8 mouse cellular contexts compared by ENCODE assay signal in the genomic region with DNA sequence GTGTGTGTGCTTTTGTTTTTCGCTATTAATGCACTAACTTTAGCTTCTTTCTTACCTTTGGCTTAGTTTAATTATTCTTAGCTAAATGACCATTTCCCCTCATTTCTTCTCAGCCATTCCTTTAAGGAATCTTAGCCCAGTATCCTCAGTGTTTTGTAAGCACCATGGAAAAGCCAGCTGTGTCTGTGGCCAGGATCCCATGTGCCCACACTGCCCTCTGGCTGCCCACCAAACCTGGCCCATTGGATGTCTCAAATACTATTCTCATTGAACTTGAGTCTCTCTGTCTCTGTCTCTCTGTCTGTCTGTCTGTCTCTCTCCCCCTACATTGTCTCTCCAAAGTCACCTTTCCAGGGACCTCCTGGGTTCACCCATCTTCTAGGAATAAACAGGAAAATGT.
DNase-seq lines count a peak whose midpoint lies in the region; ATAC-seq and TF ChIP-seq lines count a peak whose summit lies in the region.

No protein-coding gene starts in this region.

- H3K4me2 ChIP-seq in liver, embryonic 11.5 days = no peak overlapping the region
- H3K4me2 ChIP-seq in lung, embryonic 14.5 days = no peak overlapping the region

- no peak for TF ChIP-seq POLR2A in liver, adult 2 months (IDR thresholded peaks at IDR 0.05; ENCODE audit: extremely low read depth, insufficient read depth, low read length)

- H3K27ac ChIP-seq in liver, adult 2 months (replicated peaks; ENCODE audit: insufficient read depth, low read depth, low read length) = no peak overlapping the region
- H3K27ac ChIP-seq in liver, embryonic 11.5 days (ENCODE audit: low read depth, low read length) = no peak overlapping the region
- 0 out of 2 replicates have a peak overlapping the region, but pooled peaks have one; percentile 16 for H3K27ac ChIP-seq in embryonic facial prominence, embryonic 10.5 days (replicated peaks)
- no peak overlapping the region for H3K27ac ChIP-seq in lung, embryonic 14.5 days (ENCODE audit: low read depth)

- TF ChIP-seq CTCF in liver, adult 2 months (IDR thresholded peaks at IDR 0.05; ENCODE audit: low read depth, low read length) = peak; percentile 88
- TF ChIP-seq CTCF in lung, embryonic 14.5 days (IDR thresholded peaks at IDR 0.05; ENCODE audit: low read depth) = peak; percentile 84

- no peak overlapping the region for H3K9ac ChIP-seq in liver, adult 2 months (ENCODE audit: low read depth, low read length)
- H3K9ac ChIP-seq in liver, embryonic 11.5 days (ENCODE audit: low read depth, low read length) = no peak overlapping the region
- no peak overlapping the region for H3K9ac ChIP-seq in lung, embryonic 14.5 days

- H3K9me3 ChIP-seq in liver, embryonic 11.5 days (ENCODE audit: control insufficient read depth, low read length) = no peaks in the 10 kb centered on the region
- no peaks in the 10 kb centered on the region for H3K9me3 ChIP-seq in embryonic facial prominence, embryonic 10.5 days
- no peaks in the 10 kb centered on the region for H3K9me3 ChIP-seq in lung, embryonic 14.5 days (ENCODE audit: low read depth, low read length)

- no peaks in the 10 kb centered on the region for H3K4me1 ChIP-seq in liver, adult 2 months (ENCODE audit: control insufficient read depth, insufficient read depth, low read length)
- H3K4me1 ChIP-seq in liver, embryonic 11.5 days (replicated peaks; ENCODE audit: control insufficient read depth, insufficient read depth, low read length) = no peaks in the 10 kb centered on the region
- peaks cover 18% of the 10 kb centered on the region; the same call in 1 of the 2 replicates for H3K4me1 ChIP-seq in embryonic facial prominence, embryonic 10.5 days
- no peaks in the 10 kb centered on the region for H3K4me1 ChIP-seq in lung, embryonic 14.5 days (ENCODE audit: insufficient read depth)

- peak; percentile 31 for DNase-seq in CD4-positive, CD25-positive, alpha-beta regulatory T cell, adult 2 months (ENCODE audit: low read depth, low spot score)
- peak; percentile 16 for DNase-seq in liver, adult 2 months (ENCODE audit: extremely low read depth, low read depth, low spot score)
- DNase-seq in liver, embryonic 11.5 days (ENCODE audit: low spot score) = no peak
- DNase-seq in embryonic facial prominence, embryonic 10.5 days (ENCODE audit: low spot score) = no peak
- DNase-seq in lung, embryonic 14.5 days = peak; percentile 77
- no peak for DNase-seq in cerebellum, adult 8-10 months

- H3K27me3 ChIP-seq in liver, adult 2 months (ENCODE audit: control insufficient read depth, insufficient read depth, low read length) = no peaks in the 10 kb centered on the region
- H3K27me3 ChIP-seq in liver, embryonic 11.5 days (replicated peaks; ENCODE audit: control insufficient read depth, insufficient read depth, low read length) = no peaks in the 10 kb centered on the region
- H3K27me3 ChIP-seq in embryonic facial prominence, embryonic 10.5 days (replicated peaks; ENCODE audit: low read depth, poor library complexity, severe bottlenecking) = no peaks in the 10 kb centered on the region
- H3K27me3 ChIP-seq in lung, embryonic 14.5 days (ENCODE audit: insufficient read depth, low read length) = no peaks in the 10 kb centered on the region

- no peak overlapping the region for H3K4me3 ChIP-seq in liver, adult 2 months (ENCODE audit: insufficient read depth, low read depth, low read length)
- H3K4me3 ChIP-seq in liver, embryonic 11.5 days (ENCODE audit: low read depth, low read length) = no peak overlapping the region
- H3K4me3 ChIP-seq in embryonic facial prominence, embryonic 10.5 days = no peak overlapping the region
- no peak overlapping the region for H3K4me3 ChIP-seq in lung, embryonic 14.5 days (ENCODE audit: low read depth, low read length)

- H3K79me2 ChIP-seq in liver, adult 2 months (ENCODE audit: control insufficient read depth, insufficient read depth, low read length) = no peaks in the 10 kb centered on the region

- 97% methylated on average over 1 of the region's 1 CpGs for WGBS in liver, adult 2 months
- 78% methylated on average over 1 of the region's 1 CpGs for WGBS in liver, embryonic 11.5 days
- WGBS in embryonic facial prominence, embryonic 10.5 days = 83% methylated on average over 1 of the region's 1 CpGs
- WGBS in lung, embryonic 14.5 days = 89% methylated on average over 1 of the region's 1 CpGs

- ATAC-seq in CD4-positive, CD25-positive, alpha-beta regulatory T cell, adult 4 months = no peak
- no peak for ATAC-seq in liver, embryonic 11.5 days (replicated peaks; ENCODE audit: low FRiP score)
- peak; percentile 60; the same call in 1 of the 2 replicates for ATAC-seq in lung, embryonic 14.5 days (ENCODE audit: insufficient read depth)
- no peak for ATAC-seq in monocyte, adult 5-6 weeks (replicated peaks; ENCODE audit: insufficient number of reproducible peaks, low FRiP score, low TSS enrichment, poor library complexity, severe bottlenecking)

- no peaks in the 10 kb centered on the region for H3K36me3 ChIP-seq in liver, adult 2 months (ENCODE audit: control insufficient read depth, insufficient read depth, low read length)
- no peaks in the 10 kb centered on the region for H3K36me3 ChIP-seq in liver, embryonic 11.5 days (ENCODE audit: control insufficient read depth, insufficient read depth, low read length)
- no peaks in the 10 kb centered on the region for H3K36me3 ChIP-seq in embryonic facial prominence, embryonic 10.5 days (replicated peaks)
- no peaks in the 10 kb centered on the region for H3K36me3 ChIP-seq in lung, embryonic 14.5 days (ENCODE audit: insufficient read depth)

Comparison
In these comparisons a context has a peak if more than half of its experiments do, and no peak if none do; other contexts are left out.
1. DNase-seq: peak in CD4-positive, CD25-positive, alpha-beta regulatory T cell, adult 2 months (single experiment), liver, adult 2 months (single experiment) and lung, embryonic 14.5 days (single experiment); none in liver, embryonic 11.5 days (single experiment), embryonic facial prominence, embryonic 10.5 days (single experiment) and cerebellum, adult 8-10 months (single experiment).